In the genomic region with DNA sequence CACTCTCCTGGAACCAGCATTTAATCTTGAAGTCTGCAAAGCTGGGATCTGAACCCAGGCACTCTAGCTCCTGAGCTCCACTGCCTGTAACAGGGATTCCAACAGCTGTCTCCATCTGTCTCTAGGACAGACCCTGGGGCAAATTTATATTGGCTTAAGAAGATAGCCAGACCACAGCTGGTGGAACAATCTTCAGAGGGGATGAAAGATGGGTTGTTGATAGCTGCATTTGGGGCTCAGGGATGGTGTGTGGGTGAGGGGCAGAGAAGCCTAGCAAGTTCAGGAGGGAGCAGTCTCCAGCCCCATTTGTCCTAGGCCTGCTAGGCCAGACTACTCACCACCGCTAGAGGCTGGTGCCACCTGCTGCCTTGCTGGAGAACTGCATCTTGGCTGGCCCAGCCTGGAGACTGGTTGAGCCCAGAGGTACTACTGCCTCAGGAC, we compare ENCODE assay signal across 8 mouse cellular contexts.
DNase-seq lines count a peak whose midpoint lies in the region; ATAC-seq and TF ChIP-seq lines count a peak whose summit lies in the region.

No protein-coding gene starts in this region.

- peak; percentile 81 for ATAC-seq in hindbrain, postnatal 0 days

- H3K4me2 ChIP-seq in hindbrain, postnatal 0 days (ENCODE audit: low read depth, low read length), result no peak overlapping the region

- no peak overlapping the region for H3K9ac ChIP-seq in hindbrain, postnatal 0 days (replicated peaks; ENCODE audit: low read length)

- H3K36me3 ChIP-seq in hindbrain, postnatal 0 days (ENCODE audit: insufficient read depth, low read length), result no peaks in the 10 kb centered on the region

- no peak overlapping the region for H3K27ac ChIP-seq in hindbrain, postnatal 0 days

- TF ChIP-seq CTCF in hindbrain, postnatal 0 days (IDR thresholded peaks at IDR 0.05; ENCODE audit: low read depth), result peak; percentile 99

- WGBS in hindbrain, postnatal 0 days, result 5% methylated on average over 1 of the region's 1 CpGs

- H3K27me3 ChIP-seq in hindbrain, postnatal 0 days (ENCODE audit: insufficient read depth, low read length), result no peaks in the 10 kb centered on the region

- peaks cover 16% of the 10 kb centered on the region for H3K4me1 ChIP-seq in hindbrain, postnatal 0 days (ENCODE audit: insufficient read depth, low read length)

- DNase-seq in R1 (ENCODE audit: low read depth, low spot score), result peak; percentile 59
- peak; percentile 90 to 92 for DNase-seq in cerebellum, postnatal 36 days
- peak; percentile 90 for DNase-seq in gastrocnemius, postnatal 10 days
- peak; percentile 86 for DNase-seq in hindbrain, postnatal 0 days (ENCODE audit: low spot score)
- peak; percentile 83 to 86 for DNase-seq in left cerebral cortex, adult 18-20 months (ENCODE audit: low spot score in 2 of 2)
- peak; percentile 88 for DNase-seq in lung, postnatal 25 days (ENCODE audit: low spot score)
- peak; percentile 88 for DNase-seq in retina, embryonic 14.5 days (ENCODE audit: low spot score)
- DNase-seq in thymus, postnatal 25 days, result peak; percentile 85

- no peak overlapping the region for H3K4me3 ChIP-seq in hindbrain, postnatal 0 days (ENCODE audit: low read length)

- no peaks in the 10 kb centered on the region for H3K9me3 ChIP-seq in hindbrain, postnatal 0 days (ENCODE audit: low read length)
